Mouse (Mus musculus): ENCODE measurements at regions not wholly inside any gene's neighbourhood (a gene's known extent, or its start where the extent isn't known, plus 50 kb on each side); places are given as distances from the start of the nearest gene placed in this dataset.

DNA sequence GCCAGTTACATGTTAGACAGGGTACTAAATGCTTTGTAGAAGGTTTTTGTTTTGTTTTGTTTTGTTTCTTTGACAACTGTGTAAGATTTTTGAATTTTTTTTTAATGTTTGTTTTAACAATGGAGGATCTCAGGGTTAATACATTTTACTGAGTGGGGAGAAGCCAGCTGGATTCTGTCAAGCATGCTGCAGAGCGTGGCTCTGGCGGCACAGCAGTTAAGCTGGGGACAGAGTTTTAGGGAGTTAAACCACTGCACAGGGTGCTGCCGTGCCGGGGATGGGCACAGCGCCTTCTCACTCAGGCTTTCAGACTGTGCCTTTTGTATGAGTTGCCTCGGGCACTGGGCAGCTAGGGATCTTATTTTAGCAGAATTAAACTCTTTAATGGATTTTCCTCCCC lies 159.8 kb downstream of the Zfp326 start:
- TF ChIP-seq EP300 (optimal IDR thresholded peaks at IDR 0.05), result no peak
- no peak for TF ChIP-seq CTCF (IDR thresholded peaks at IDR 0.05; ENCODE audit: low read depth)
